Mouse (Mus musculus) granulocyte monocyte progenitor cell, adult 5-6 weeks (primary cell): ENCODE results near the gene Slx4ip. TPM values are rescaled to one million over a fixed set of nuclear protein-coding genes. Genes with fewer than 3 reads are reported as not detected.

Experiments used
- ATAC-seq: replicated peaks from 2 replicates; pipeline ENCODE4 v1.8.0; 2016; ENCODE audit warnings: mild to moderate bottlenecking, moderate TSS enrichment, inconsistent platforms; ENCODE audit not compliant: poor library complexity, severe bottlenecking
- total RNA-seq, 2 experiments: library from RNA; stranded (forward) in 1 of 2; stranded (reverse) in 1 of 2; fragments of 200-712, 200-1000 nt in 1 of 2; fragments of >200 nt in 1 of 2; fragmentation: Nextera tagmentation in 1 of 2; gene quantifications; 2 replicates each; pipeline ENCODE4 v1.2.3; 2014 to 2017

Slx4ip gene
- total RNA-seq, 2 experiments from 2014 or later: 3.9 to 7.7 TPM

GRCm38 (mm10) chr2:136946297-136946696 lies 55.3 kb downstream of the Slx4ip start:
- ATAC-seq: no peak

DNA sequence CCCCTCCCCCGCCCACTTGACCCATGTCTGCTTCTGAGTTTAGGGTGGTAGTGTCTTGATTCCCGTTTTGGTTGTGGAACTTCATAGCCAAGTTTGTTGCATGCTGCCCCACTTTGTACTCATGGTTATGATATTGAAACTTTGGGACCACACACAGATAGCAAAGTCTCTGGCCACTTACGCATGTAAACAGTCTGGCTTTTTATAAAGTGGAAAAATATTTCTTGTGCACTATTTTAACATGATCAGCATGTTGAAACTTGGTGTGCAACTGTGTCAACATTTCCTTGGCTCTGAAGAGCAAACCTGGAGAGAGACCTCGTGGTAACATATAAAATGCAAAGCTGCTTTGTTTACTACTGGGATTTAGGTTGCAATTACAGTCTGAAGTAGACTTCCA lies 56.5 kb downstream of the Slx4ip start:
- no peak for ATAC-seq

- ATAC-seq: peak; percentile 30; the same call in 1 of the 2 replicates
These were observed 56.9 kb downstream of the Slx4ip start for GRCm38 (mm10) chr2:136947937-136948336.

GRCm38 (mm10) chr2:136952238-136952637 lies 61.2 kb downstream of the Slx4ip start:
- ATAC-seq: no peak

- no peak for ATAC-seq
These were observed 64.9 kb downstream of the Slx4ip start for GRCm38 (mm10) chr2:136955726-136956571.

- no peak for ATAC-seq
These were observed 67.7 kb downstream of the Slx4ip start for GRCm38 (mm10) chr2:136958697-136959096.

- ATAC-seq: no peak
These were observed 84.8 kb downstream of the Slx4ip start for GRCm38 (mm10) chr2:136975774-136976173.

- peak; percentile 80 for ATAC-seq
These were observed 88.2 kb downstream of the Slx4ip start for GRCm38 (mm10) chr2:136979056-136979772.

DNA sequence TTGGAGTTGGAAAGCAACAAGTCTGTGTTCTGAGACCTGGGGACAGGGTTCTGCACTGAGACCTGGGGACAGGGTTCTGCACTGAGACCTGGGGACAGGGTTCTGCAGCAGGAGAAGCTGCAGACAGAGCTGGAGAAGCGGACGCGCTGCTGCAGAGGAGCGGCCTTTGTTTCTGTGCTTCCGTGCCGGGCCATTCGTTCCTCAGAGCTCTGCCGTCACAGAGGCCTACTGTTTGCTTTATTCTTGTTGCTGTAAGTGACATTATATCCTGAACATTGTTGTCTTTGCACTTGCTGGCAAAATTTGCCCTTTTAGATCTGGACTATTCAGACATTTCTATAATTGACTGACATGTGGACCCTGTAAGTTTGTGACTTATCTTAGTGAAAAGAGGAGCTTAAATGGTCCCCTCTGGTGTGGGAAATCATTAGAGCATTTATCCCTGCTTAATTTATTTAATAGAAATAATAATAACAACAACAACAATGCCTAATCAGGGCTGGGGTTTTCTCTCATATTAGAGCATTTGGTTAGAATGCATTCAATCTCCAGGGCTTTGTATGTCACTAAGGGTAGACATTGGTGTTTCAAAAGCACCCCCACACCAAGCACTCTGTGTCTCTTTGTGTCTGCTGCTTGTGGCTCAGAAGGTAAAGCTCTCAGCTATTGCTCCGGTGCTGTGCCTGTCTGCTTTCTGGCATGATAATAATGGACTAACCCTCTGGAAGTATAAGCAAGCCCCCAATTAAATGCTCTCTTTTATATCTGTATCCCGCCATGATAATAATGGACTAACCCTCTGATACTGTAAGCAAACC lies 90.3 kb downstream of the Slx4ip start:
- ATAC-seq: no peak

DNA sequence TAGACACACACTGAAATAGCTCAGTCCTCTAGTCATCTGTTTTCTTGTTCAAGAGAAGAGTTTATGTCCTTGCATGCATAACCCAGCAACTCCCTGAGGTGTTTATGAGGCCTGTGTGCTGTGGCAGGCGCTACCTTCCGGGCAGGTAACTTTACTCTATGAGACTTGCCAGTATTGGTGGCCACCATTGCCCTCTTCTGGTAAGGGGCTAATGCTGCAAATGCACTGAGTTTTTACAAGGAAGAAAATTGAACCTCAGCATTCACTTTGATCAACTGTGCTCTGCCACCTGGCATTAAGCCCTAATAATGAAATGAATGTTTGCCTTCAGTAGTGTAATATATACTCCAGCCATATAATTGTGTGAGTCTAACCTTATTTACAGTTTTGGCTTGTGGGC lies 92.9 kb downstream of the Slx4ip start:
- no peak for ATAC-seq

DNA sequence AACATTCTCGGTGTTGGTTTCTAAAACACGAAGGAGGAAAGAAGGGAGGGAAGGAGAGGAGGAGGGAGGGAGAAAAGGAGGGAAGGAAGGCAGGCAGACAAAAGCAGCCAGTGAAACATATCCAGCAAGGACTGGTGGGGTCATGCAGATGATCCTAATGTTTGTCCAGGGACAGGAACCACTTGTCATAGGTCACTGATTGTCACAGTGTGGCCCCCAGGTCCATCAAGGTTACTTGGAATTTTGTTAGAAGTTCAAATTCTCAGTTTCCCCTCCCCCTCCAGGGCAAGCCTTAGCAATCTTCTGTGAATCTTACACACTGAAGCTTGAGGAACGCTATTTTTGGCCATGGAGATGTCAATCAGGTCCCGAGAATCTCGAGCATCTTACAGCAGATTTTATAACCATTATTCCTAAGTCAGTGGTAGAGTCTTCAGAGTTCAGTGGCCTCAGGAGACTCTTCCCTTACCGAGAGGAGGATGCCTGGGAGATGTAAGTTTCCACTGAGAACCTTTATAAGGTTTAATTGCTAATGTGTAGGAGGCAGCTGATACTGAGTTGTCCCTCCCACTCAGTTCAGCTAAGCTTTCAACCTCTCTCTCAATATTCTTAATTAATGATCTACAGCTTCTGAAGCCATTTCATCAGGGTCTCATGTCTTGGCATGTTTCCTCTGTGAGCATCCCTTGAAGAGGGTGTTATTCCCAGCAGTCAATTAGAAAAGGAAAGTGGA lies 95.1 kb downstream of the Slx4ip start:
- no peak for ATAC-seq

GRCm38 (mm10) chr2:136993116-136993515 lies 102.1 kb downstream of the Slx4ip start:
- ATAC-seq: no peak

DNA sequence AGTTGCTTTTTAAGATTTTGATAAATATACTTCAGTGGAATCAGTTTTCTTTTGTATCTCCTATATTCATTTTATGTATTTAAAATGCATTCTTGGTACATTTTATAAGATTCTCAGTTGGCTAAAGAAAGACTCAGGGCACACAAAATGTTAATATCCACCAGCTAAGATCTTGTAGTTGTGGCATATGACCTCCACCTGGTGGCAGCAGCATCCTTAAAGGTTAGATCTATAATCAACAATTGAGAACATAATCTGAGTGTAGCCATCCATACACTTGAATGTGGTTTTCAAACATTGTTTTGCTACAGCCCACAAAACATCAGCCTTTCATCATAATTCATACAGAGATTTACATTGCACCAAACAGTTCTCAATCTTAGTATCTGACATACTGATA lies 106.1 kb downstream of the Slx4ip start:
- no peak for ATAC-seq

DNA sequence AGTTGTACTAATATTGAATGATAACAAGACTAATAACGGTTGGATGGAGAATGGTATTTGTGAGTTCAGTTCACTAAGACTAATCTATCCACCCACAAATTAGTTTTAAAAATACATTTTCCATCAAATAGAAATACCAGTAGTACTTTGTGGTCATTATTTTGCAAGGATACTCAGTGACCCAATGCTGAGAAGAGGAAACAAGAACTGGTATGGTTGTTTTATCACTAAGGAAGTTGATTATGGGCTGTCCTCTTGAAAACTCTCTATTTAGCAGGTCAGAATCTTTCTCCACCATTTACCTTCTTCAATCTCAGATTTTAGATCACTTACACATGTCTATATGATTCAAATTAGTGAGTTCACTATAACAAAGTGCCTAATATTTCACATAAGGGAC lies 111.0 kb downstream of the Slx4ip start:
- peak; percentile 81 for ATAC-seq

- ATAC-seq: no peak
These were observed 115.6 kb downstream of the Slx4ip start for GRCm38 (mm10) chr2:137006656-137007055.

DNA sequence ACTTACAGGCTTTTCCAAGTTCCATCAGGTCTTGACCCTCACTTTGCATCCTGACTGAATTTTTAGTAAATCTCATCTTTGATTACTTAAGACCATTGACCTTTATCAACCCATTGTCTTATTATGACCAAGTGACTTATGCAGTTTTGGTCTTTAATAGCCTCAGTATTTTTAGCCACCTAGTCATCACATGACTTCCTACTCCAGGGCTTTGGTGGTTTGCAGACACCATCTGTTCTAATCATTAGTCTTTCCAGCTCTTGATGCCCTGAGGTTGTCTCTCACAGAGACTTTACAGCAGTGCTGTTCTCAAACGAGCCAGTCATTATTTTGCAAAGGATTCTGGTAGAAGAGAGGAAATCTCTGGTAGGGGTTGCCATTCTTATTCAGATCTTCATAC lies 121.0 kb downstream of the Slx4ip start:
- ATAC-seq: no peak

- ATAC-seq: no peak
These were observed 122.1 kb downstream of the Slx4ip start for GRCm38 (mm10) chr2:137013151-137013550.

DNA sequence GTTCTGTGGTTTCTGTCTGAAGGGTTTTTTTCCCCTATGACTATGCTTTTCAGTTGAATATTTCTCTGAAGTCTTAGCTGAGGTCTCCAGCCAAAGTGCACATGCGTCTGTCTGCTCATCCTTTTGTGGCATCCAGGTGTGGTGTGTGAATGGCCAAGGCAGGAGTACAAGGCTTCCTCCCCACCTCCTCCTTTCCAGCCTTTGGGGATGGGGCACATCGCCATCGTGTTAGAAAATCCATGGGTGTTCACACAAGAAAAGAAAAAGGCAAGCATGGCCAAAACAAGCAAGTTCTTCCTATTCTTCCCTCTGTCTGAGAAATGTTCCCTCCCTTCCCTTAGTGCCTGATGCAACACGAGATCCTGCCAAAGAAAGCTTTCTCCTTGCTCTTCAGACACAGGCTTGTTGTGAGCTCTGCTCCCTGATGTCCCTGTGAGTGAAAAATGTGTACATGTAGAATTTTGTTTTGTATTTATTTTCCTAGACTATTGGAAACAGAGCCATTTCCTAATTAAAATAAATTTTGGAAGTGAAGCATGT lies 122.9 kb downstream of the Slx4ip start:
- no peak for ATAC-seq

DNA sequence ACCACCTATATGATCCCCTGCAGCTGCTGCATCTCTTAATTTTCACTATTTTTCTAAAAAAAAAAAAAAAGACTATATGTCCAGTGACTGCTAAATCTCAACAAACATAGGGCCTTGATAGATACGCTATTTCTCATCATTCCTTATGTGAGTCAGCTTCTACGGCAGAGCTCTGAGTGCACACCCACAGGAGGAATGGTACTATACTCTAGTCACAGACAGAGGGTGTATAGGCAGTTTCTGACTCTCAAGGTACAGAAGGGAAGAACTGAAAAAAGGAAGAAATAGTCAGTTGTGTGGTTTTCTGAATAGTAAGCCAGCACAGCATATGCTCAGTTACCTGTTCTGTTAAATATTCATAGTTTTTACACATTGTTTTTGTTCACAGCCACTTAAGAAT lies 123.4 kb downstream of the Slx4ip start:
- no peak for ATAC-seq

GRCm38 (mm10) chr2:137044122-137044521 lies 153.1 kb downstream of the Slx4ip start:
- no peak for ATAC-seq
